Mouse (Mus musculus): Measurements from ENCODE around the gene Fdx1l. TPM values are rescaled to one million over a fixed set of nuclear protein-coding genes. Genes with fewer than 3 reads are reported as not detected.

Fdx1l gene
- polyA plus RNA-seq, 1 experiment, result 2.8 TPM

- Histone ChIP-seq H3K4me1 (ENCODE audit: control insufficient read depth) (peaks cover 35% of the 10 kb centered on the region), H3K4me3 (replicated peaks) (no peak overlapping the region), H3K36me3 (ENCODE audit: control insufficient read depth) (peaks cover 2% of the 10 kb centered on the region; the same call in 1 of the 2 replicates), H3K9me3 (ENCODE audit: control insufficient read depth, low read length) (peaks cover 2% of the 10 kb centered on the region; the same call in 1 of the 2 replicates), H3K27me3 (ENCODE audit: control insufficient read depth) (peaks cover 8% of the 10 kb centered on the region)
- TF ChIP-seq GATA1 (IDR thresholded peaks at IDR 0.05; ENCODE audit: low read length) (no peak), TAL1 (IDR thresholded peaks at IDR 0.05; ENCODE audit: low read length) (no peak)
Observed at GRCm38 (mm10) chr9:21043563-21043962, 29.9 kb downstream of the Fdx1l start.

- no peak overlapping the region for H3K4me3 ChIP-seq (replicated peaks)
- peaks cover 28% of the 10 kb centered on the region for H3K27me3 ChIP-seq (ENCODE audit: control insufficient read depth)
- TF ChIP-seq TAL1 (IDR thresholded peaks at IDR 0.05; ENCODE audit: low read length), result no peak
- no peak for TF ChIP-seq GATA1 (IDR thresholded peaks at IDR 0.05; ENCODE audit: low read length)
- H3K4me1 ChIP-seq (ENCODE audit: control insufficient read depth), result peaks cover 56% of the 10 kb centered on the region
- H3K9me3 ChIP-seq (ENCODE audit: control insufficient read depth, low read length), result peaks cover 15% of the 10 kb centered on the region
- H3K36me3 ChIP-seq (ENCODE audit: control insufficient read depth), result peaks cover 10% of the 10 kb centered on the region
Observed at GRCm38 (mm10) chr9:21041308-21041707, 32.1 kb downstream of the Fdx1l start.

GRCm38 (mm10) chr9:21039779-21040178, 33.6 kb downstream of the Fdx1l start:
- H3K9me3 ChIP-seq (ENCODE audit: control insufficient read depth, low read length), result peaks cover 25% of the 10 kb centered on the region
- H3K27me3 ChIP-seq (ENCODE audit: control insufficient read depth), result peaks cover 43% of the 10 kb centered on the region
- H3K36me3 ChIP-seq (ENCODE audit: control insufficient read depth), result peaks cover 23% of the 10 kb centered on the region
- H3K4me3 ChIP-seq (replicated peaks), result no peak overlapping the region
- TF ChIP-seq TAL1 (IDR thresholded peaks at IDR 0.05; ENCODE audit: low read length), result peak; percentile 34; the same call in 1 of the 3 replicates
- peak; percentile 55 for TF ChIP-seq GATA1 (IDR thresholded peaks at IDR 0.05; ENCODE audit: low read length)
- peaks cover 62% of the 10 kb centered on the region for H3K4me1 ChIP-seq (ENCODE audit: control insufficient read depth)

- H3K9me3 ChIP-seq (ENCODE audit: control insufficient read depth, low read length), result peaks cover 27% of the 10 kb centered on the region
- H3K27me3 ChIP-seq (ENCODE audit: control insufficient read depth), result peaks cover 66% of the 10 kb centered on the region
- peaks cover 29% of the 10 kb centered on the region for H3K36me3 ChIP-seq (ENCODE audit: control insufficient read depth)
- peaks cover 76% of the 10 kb centered on the region for H3K4me1 ChIP-seq (ENCODE audit: control insufficient read depth)
- no peak for TF ChIP-seq GATA1 (IDR thresholded peaks at IDR 0.05; ENCODE audit: low read length)
- no peak for TF ChIP-seq TAL1 (IDR thresholded peaks at IDR 0.05; ENCODE audit: low read length)
- no peak overlapping the region for H3K4me3 ChIP-seq (replicated peaks)
Observed at GRCm38 (mm10) chr9:21037481-21037891, 35.9 kb downstream of the Fdx1l start.

- Histone ChIP-seq H3K36me3 (ENCODE audit: control insufficient read depth) (peaks cover 29% of the 10 kb centered on the region), H3K9me3 (ENCODE audit: control insufficient read depth, low read length) (peaks cover 27% of the 10 kb centered on the region), H3K4me3 (replicated peaks) (no peak overlapping the region), H3K4me1 (ENCODE audit: control insufficient read depth) (peaks cover 85% of the 10 kb centered on the region), H3K27me3 (ENCODE audit: control insufficient read depth) (peaks cover 74% of the 10 kb centered on the region)
- no peak for TF ChIP-seq GATA1 (IDR thresholded peaks at IDR 0.05; ENCODE audit: low read length)
- no peak for TF ChIP-seq TAL1 (IDR thresholded peaks at IDR 0.05; ENCODE audit: low read length)
Observed at GRCm38 (mm10) chr9:21036666-21037065, 36.7 kb downstream of the Fdx1l start.

- H3K27me3 ChIP-seq (ENCODE audit: control insufficient read depth), result peaks cover 78% of the 10 kb centered on the region
- H3K36me3 ChIP-seq (ENCODE audit: control insufficient read depth), result peaks cover 32% of the 10 kb centered on the region
- no peak overlapping the region for H3K4me3 ChIP-seq (replicated peaks)
- H3K9me3 ChIP-seq (ENCODE audit: control insufficient read depth, low read length), result peaks cover 27% of the 10 kb centered on the region
- TF ChIP-seq GATA1 (IDR thresholded peaks at IDR 0.05; ENCODE audit: low read length), result no peak
- no peak for TF ChIP-seq TAL1 (IDR thresholded peaks at IDR 0.05; ENCODE audit: low read length)
- H3K4me1 ChIP-seq (ENCODE audit: control insufficient read depth), result peaks cover 85% of the 10 kb centered on the region
Observed at GRCm38 (mm10) chr9:21036161-21036560, 37.3 kb downstream of the Fdx1l start.

GRCm38 (mm10) chr9:21035586-21035985, 37.8 kb downstream of the Fdx1l start:
- Histone ChIP-seq H3K36me3 (ENCODE audit: control insufficient read depth) (peaks cover 32% of the 10 kb centered on the region), H3K4me1 (ENCODE audit: control insufficient read depth) (peaks cover 83% of the 10 kb centered on the region), H3K4me3 (replicated peaks) (no peak overlapping the region), H3K27me3 (ENCODE audit: control insufficient read depth) (peaks cover 78% of the 10 kb centered on the region), H3K9me3 (ENCODE audit: control insufficient read depth, low read length) (peaks cover 27% of the 10 kb centered on the region)
- TF ChIP-seq TAL1 (IDR thresholded peaks at IDR 0.05; ENCODE audit: low read length), result no peak
- TF ChIP-seq GATA1 (IDR thresholded peaks at IDR 0.05; ENCODE audit: low read length), result no peak

GRCm38 (mm10) chr9:21034481-21035085, 38.8 kb downstream of the Fdx1l start:
- TF ChIP-seq TAL1 (IDR thresholded peaks at IDR 0.05; ENCODE audit: low read length) (no peak), GATA1 (IDR thresholded peaks at IDR 0.05; ENCODE audit: low read length) (no peak)
- H3K27me3 ChIP-seq (ENCODE audit: control insufficient read depth), result peaks cover 78% of the 10 kb centered on the region
- H3K4me1 ChIP-seq (ENCODE audit: control insufficient read depth), result peaks cover 79% of the 10 kb centered on the region
- peaks cover 37% of the 10 kb centered on the region for H3K36me3 ChIP-seq (ENCODE audit: control insufficient read depth)
- no peak overlapping the region for H3K4me3 ChIP-seq (replicated peaks)
- peaks cover 27% of the 10 kb centered on the region for H3K9me3 ChIP-seq (ENCODE audit: control insufficient read depth, low read length)

- Histone ChIP-seq H3K4me1 (ENCODE audit: control insufficient read depth) (peaks cover 82% of the 10 kb centered on the region), H3K27me3 (ENCODE audit: control insufficient read depth) (peaks cover 68% of the 10 kb centered on the region), H3K9me3 (ENCODE audit: control insufficient read depth, low read length) (peaks cover 24% of the 10 kb centered on the region), H3K36me3 (ENCODE audit: control insufficient read depth) (peaks cover 38% of the 10 kb centered on the region), H3K4me3 (replicated peaks) (peak overlapping the region; percentile 70)
- TF ChIP-seq GATA1 (IDR thresholded peaks at IDR 0.05; ENCODE audit: low read length) (no peak), TAL1 (IDR thresholded peaks at IDR 0.05; ENCODE audit: low read length) (no peak)
Observed at GRCm38 (mm10) chr9:21033136-21033535, 40.3 kb downstream of the Fdx1l start.

Measured in erythroblast, embryonic 14.5 days (primary cell).